Mouse (Mus musculus) midbrain, embryonic 11.5 days (tissue): ENCODE data around the gene Lmntd1. TPM values are rescaled to one million over a fixed set of nuclear protein-coding genes. Genes with fewer than 3 reads are reported as not detected.

Experiments
- polyA plus RNA-seq: library from polyadenylated mRNA; unstranded; fragments of >200 nt; fragmentation: Nextera tagmentation; extraction: Ambion mirVana; gene quantifications from 2 replicates; pipeline ENCODE4 v1.2.1, GENCODE M21; 2014

The Lmntd1 gene
- polyA plus RNA-seq, 1 experiment from 2014 or later, result 0.18 TPM

Other genes starting within 250 kb of the Lmntd1 start
- gene Tuba3b, start 1.4 kb upstream of the Lmntd1 start, polyA plus RNA-seq, result not detected in 2 replicates
- 3.8 TPM in 2 replicates for gene Rassf8, start 132.4 kb upstream of the Lmntd1 start, polyA plus RNA-seq